Mouse (Mus musculus) hindbrain, embryonic 14.5 days (tissue): ENCODE measurements around the gene Castor1. TPM values are rescaled to one million over a fixed set of nuclear protein-coding genes. Genes with fewer than 3 reads are reported as not detected.

ENCODE experiments used
- ATAC-seq: fragments of 200-750 bp; cut with Nextera tagmentation; 2 replicates; pipeline ENCODE4 v1.8.0; 2017; ENCODE audit warnings: moderate number of reproducible peaks, mild to moderate bottlenecking, moderate TSS enrichment, moderate library complexity; ENCODE audit not compliant: low FRiP score
- DNase-seq: peaks from one replicate; pipeline ENCODE4 v3.0.0-alpha.2; 2015; ENCODE audit warnings: low spot score
- H3K27ac ChIP-seq: fragments of 300-500 bp; sonication (generic); 2 replicates; pipeline ENCODE4 v1.5.1; 2014; ENCODE audit warnings: mild to moderate bottlenecking, moderate library complexity
- H3K27me3 ChIP-seq: fragments of 300-500 bp; sonication (generic); 2 replicates; pipeline ENCODE4 v1.6.1; 2014; ENCODE audit warnings: mild to moderate bottlenecking, low read length, mixed read lengths; ENCODE audit not compliant: control insufficient read depth, insufficient read depth
- H3K36me3 ChIP-seq: fragments of 300-500 bp; sonication (generic); replicated peaks from 2 replicates; pipeline ENCODE4 v1.6.1; 2014; ENCODE audit not compliant: control insufficient read depth, insufficient read depth
- H3K4me1 ChIP-seq: fragments of 300-500 bp; sonication (generic); replicated peaks from 2 replicates; pipeline ENCODE4 v1.6.1; 2014; ENCODE audit warnings: antibody characterized with exemption, low read length, mixed read lengths; ENCODE audit not compliant: control insufficient read depth, insufficient read depth
- H3K4me2 ChIP-seq: fragments of 300-500 bp; sonication (generic); replicated peaks from 2 replicates; pipeline ENCODE4 v1.6.1; 2014; ENCODE audit warnings: mild to moderate bottlenecking, moderate library complexity
- H3K4me3 ChIP-seq: fragments of 300-500 bp; sonication (generic); replicated peaks from 2 replicates; pipeline ENCODE4 v1.5.1; 2014; ENCODE audit warnings: mild to moderate bottlenecking, low read length
- H3K9ac ChIP-seq: fragments of 300-500 bp; sonication (generic); 2 replicates; pipeline ENCODE4 v1.6.1; 2014
- H3K9me3 ChIP-seq: fragments of 300-500 bp; sonication (generic); 2 replicates; pipeline ENCODE4 v1.6.1; 2016; ENCODE audit warnings: low read length; ENCODE audit not compliant: control insufficient read depth
- WGBS: fragments of 180-500 bp; shearing (Covaris S2); extraction: QIAGEN DNeasy Blood & Tissue Kit; methylation state at CpG from one replicate; pipeline ENCODE4 v1.1.7; 2014; 5-methylcytosine and 5-hydroxymethylcytosine counted together
- polyA plus RNA-seq: library from polyadenylated mRNA; unstranded; fragments of >200 nt; fragmentation: Nextera tagmentation; extraction: Ambion mirVana; gene quantifications from 2 replicates; pipeline ENCODE4 v1.2.1, GENCODE M21; 2014

Castor1 gene
- polyA plus RNA-seq, 1 experiment from 2014 or later: 4.5 TPM

- H3K9me3 ChIP-seq: no peaks in the 10 kb centered on the region
- H3K27ac ChIP-seq: no peak overlapping the region
- H3K4me3 ChIP-seq: no peak overlapping the region
- H3K9ac ChIP-seq: no peak overlapping the region
- no peaks in the 10 kb centered on the region for H3K4me1 ChIP-seq
- ATAC-seq (no peak), DNase-seq (no peak)
- H3K27me3 ChIP-seq: no peaks in the 10 kb centered on the region
- H3K4me2 ChIP-seq: no peak overlapping the region
- peaks cover 11% of the 10 kb centered on the region for H3K36me3 ChIP-seq
- 37% methylated on average over 2 of the region's 2 CpGs for WGBS
Observed at GRCm38 (mm10) chr11:4203705-4204074, 14.3 kb upstream of the Castor1 start.

GRCm38 (mm10) chr11:4205097-4205655 is 12.8 kb upstream of the Castor1 start:
- no peak overlapping the region for H3K4me2 ChIP-seq
- no peak for DNase-seq
- peaks cover 25% of the 10 kb centered on the region for H3K36me3 ChIP-seq
- H3K4me1 ChIP-seq: no peaks in the 10 kb centered on the region
- H3K27me3 ChIP-seq: no peaks in the 10 kb centered on the region
- no peaks in the 10 kb centered on the region for H3K9me3 ChIP-seq
- no peak overlapping the region for H3K4me3 ChIP-seq
- no peak for ATAC-seq
- no peak overlapping the region for H3K27ac ChIP-seq
- no peak overlapping the region for H3K9ac ChIP-seq
- WGBS: 86% methylated on average over 5 of the region's 5 CpGs

GRCm38 (mm10) chr11:4205951-4206350 is 12.1 kb upstream of the Castor1 start:
- Histone ChIP-seq H3K27ac (no peak overlapping the region), H3K36me3 (peaks cover 33% of the 10 kb centered on the region), H3K27me3 (no peaks in the 10 kb centered on the region), H3K9ac (no peak overlapping the region), H3K4me2 (no peak overlapping the region), H3K4me3 (no peak overlapping the region), H3K9me3 (no peaks in the 10 kb centered on the region), H3K4me1 (no peaks in the 10 kb centered on the region)
- 91% methylated on average over 7 of the region's 7 CpGs for WGBS
- ATAC-seq (no peak), DNase-seq (no peak)

- no peak for ATAC-seq
- no peaks in the 10 kb centered on the region for H3K27me3 ChIP-seq
- no peaks in the 10 kb centered on the region for H3K4me1 ChIP-seq
- no peak for DNase-seq
- H3K27ac ChIP-seq: no peak overlapping the region
- 86% methylated on average over 6 of the region's 6 CpGs for WGBS
- H3K4me2 ChIP-seq: no peak overlapping the region
- no peak overlapping the region for H3K9ac ChIP-seq
- no peaks in the 10 kb centered on the region for H3K9me3 ChIP-seq
- no peak overlapping the region for H3K4me3 ChIP-seq
- H3K36me3 ChIP-seq: peaks cover 38% of the 10 kb centered on the region
Observed at GRCm38 (mm10) chr11:4206563-4206962, 11.5 kb upstream of the Castor1 start.

- Histone ChIP-seq H3K36me3 (peaks cover 48% of the 10 kb centered on the region), H3K4me1 (no peaks in the 10 kb centered on the region), H3K9ac (no peak overlapping the region), H3K9me3 (no peaks in the 10 kb centered on the region), H3K4me3 (no peak overlapping the region), H3K4me2 (no peak overlapping the region), H3K27ac (no peak overlapping the region), H3K27me3 (no peaks in the 10 kb centered on the region)
- ATAC-seq: no peak
- 97% methylated on average over 9 of the region's 9 CpGs for WGBS
- DNase-seq: no peak
Observed at GRCm38 (mm10) chr11:4207655-4208054, 10.4 kb upstream of the Castor1 start.

GRCm38 (mm10) chr11:4209556-4209955 is 8.5 kb upstream of the Castor1 start:
- no peak overlapping the region for H3K9ac ChIP-seq
- ATAC-seq (no peak), DNase-seq (no peak)
- no peak overlapping the region for H3K4me2 ChIP-seq
- peaks cover 65% of the 10 kb centered on the region for H3K36me3 ChIP-seq
- WGBS: 78% methylated on average over 5 of the region's 5 CpGs
- no peaks in the 10 kb centered on the region for H3K27me3 ChIP-seq
- H3K9me3 ChIP-seq: no peaks in the 10 kb centered on the region
- H3K27ac ChIP-seq: no peak overlapping the region
- no peak overlapping the region for H3K4me3 ChIP-seq
- no peaks in the 10 kb centered on the region for H3K4me1 ChIP-seq

GRCm38 (mm10) chr11:4210786-4211185 is 7.2 kb upstream of the Castor1 start:
- ATAC-seq (no peak), DNase-seq (no peak)
- H3K4me2 ChIP-seq: no peak overlapping the region
- no peak overlapping the region for H3K27ac ChIP-seq
- 76% methylated on average over 1 of the region's 1 CpGs for WGBS
- no peaks in the 10 kb centered on the region for H3K4me1 ChIP-seq
- no peaks in the 10 kb centered on the region for H3K27me3 ChIP-seq
- no peaks in the 10 kb centered on the region for H3K9me3 ChIP-seq
- no peak overlapping the region for H3K9ac ChIP-seq
- H3K36me3 ChIP-seq: peaks cover 76% of the 10 kb centered on the region
- H3K4me3 ChIP-seq: no peak overlapping the region

- H3K4me2 ChIP-seq: no peak overlapping the region
- WGBS: 92% methylated on average over 10 of the region's 10 CpGs
- DNase-seq (no peak), ATAC-seq (no peak)
- no peak overlapping the region for H3K9ac ChIP-seq
- H3K27ac ChIP-seq: no peak overlapping the region
- peaks cover 74% of the 10 kb centered on the region for H3K36me3 ChIP-seq
- H3K4me3 ChIP-seq: no peak overlapping the region
- 0 out of 2 replicates have a peak, but pooled peaks cover 5% of the 10 kb centered on the region for H3K9me3 ChIP-seq
- H3K27me3 ChIP-seq: peaks cover 12% of the 10 kb centered on the region
- H3K4me1 ChIP-seq: 0 out of 2 replicates have a peak, but pooled peaks cover 3% of the 10 kb centered on the region
Observed at GRCm38 (mm10) chr11:4213107-4213506, 4.9 kb upstream of the Castor1 start.

- DNase-seq (no peak), ATAC-seq (no peak)
- Histone ChIP-seq H3K4me1 (0 out of 2 replicates have a peak, but pooled peaks cover 7% of the 10 kb centered on the region), H3K4me2 (no peak overlapping the region), H3K4me3 (no peak overlapping the region), H3K9ac (no peak overlapping the region), H3K27ac (no peak overlapping the region), H3K27me3 (peaks cover 26% of the 10 kb centered on the region), H3K9me3 (0 out of 2 replicates have a peak, but pooled peaks cover 5% of the 10 kb centered on the region), H3K36me3 (peaks cover 61% of the 10 kb centered on the region)
- 97% methylated on average over 14 of the region's 14 CpGs for WGBS
Observed at GRCm38 (mm10) chr11:4214572-4214971, 3.5 kb upstream of the Castor1 start.

GRCm38 (mm10) chr11:4215061-4215460 is 3.0 kb upstream of the Castor1 start:
- WGBS: 85% methylated on average over 10 of the region's 10 CpGs
- Histone ChIP-seq H3K27me3 (peaks cover 26% of the 10 kb centered on the region), H3K9me3 (0 out of 2 replicates have a peak, but pooled peaks cover 5% of the 10 kb centered on the region), H3K36me3 (peaks cover 56% of the 10 kb centered on the region), H3K9ac (no peak overlapping the region), H3K4me1 (0 out of 2 replicates have a peak, but pooled peaks cover 7% of the 10 kb centered on the region), H3K27ac (no peak overlapping the region), H3K4me2 (no peak overlapping the region), H3K4me3 (no peak overlapping the region)
- DNase-seq (no peak), ATAC-seq (no peak)
